Mouse (Mus musculus) fat pad, adult 2 months (tissue): ENCODE results near the gene Rab31.

ENCODE experiments used
- DNase-seq: peaks from one replicate; pipeline ENCODE4 v3.0.0-alpha.2; 2011; ENCODE audit warnings: low read depth, low spot score; ENCODE audit errors: extremely low read depth

Rab31 gene

DNA sequence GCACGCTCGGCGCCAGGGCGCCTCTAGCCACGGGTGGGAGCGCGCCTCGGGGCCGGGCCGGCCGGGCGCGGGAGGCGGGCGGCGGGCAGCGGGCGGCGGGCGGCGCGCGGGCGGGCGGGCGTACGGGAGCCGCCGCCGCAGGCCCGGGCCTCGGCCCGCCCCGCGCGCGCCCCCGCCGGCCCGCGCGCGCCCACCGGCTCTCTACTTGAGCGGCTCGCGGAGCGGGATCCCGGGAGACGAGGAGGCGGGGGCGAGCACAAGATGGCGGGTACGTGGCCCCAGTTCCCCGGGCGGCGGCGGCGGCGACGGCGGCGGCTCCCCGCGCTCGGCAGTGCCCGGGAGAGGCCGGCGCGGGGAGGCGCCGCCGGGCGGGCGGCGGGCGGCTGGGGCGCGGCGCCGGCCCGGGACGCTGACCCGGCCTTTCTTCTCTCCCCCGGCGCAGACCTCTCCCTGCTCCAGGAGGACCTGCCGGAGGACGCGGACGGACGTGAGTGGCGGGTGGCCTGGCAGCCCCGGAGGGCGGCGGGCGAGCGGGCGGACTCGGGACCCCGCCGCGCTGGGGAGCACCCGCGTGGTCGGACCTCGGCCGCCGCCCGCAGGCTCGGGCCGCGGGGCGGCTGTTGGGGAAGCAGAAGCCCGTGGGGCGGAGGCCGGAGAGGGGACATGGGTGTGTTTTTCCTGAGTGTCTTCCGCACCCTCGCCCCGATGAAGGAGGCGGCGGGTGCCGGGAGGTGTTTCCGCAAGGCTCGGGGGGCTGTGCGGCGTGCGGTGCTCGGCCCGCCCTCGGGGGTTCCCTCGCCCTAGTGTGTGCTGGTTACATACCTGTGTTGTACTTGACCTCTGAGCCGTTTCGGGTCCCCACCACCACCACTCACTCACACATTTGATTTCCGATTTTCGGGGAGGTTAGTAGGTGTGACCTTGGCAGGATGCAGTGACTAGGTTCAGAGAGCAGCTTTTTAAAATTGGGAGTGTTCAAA lies 10.9 kb upstream of the Rab31 start:
- no peak for DNase-seq

DNA sequence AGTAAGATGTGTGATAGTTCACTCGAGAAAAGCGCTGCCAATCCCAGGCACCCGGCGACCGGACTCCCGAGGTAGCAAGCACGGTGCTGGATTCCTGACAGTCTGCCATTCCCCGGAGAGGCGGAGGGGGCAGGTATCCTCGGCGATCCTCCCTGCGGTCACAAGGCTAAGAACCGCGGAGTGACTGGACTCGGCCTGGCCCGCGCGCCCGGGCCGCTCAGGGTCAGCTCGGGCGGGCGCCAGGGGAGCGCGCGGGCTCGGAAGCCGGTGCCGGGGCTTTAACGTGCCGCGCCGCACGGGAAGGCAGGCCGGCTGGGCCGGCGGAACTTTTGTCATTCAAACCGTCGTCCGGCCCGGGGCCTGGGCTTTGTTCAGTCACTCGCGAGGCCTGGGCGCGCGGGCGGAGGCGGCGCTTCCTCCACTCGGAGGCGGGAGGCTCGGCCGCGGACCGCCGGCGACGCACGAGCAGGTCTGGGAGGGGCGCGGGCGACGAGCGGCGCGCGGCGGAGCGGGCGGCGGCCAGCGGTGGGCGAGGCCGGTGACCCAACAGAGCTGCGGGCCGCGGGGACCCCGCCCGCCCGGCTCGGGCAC lies 10.1 kb upstream of the Rab31 start, which contains the start of gene Ppp4r1:
Gene Ppp4r1, plus strand, starts transcription at position 23 of the 591 bp plus-strand sequence.
- DNase-seq = no peak

DNA sequence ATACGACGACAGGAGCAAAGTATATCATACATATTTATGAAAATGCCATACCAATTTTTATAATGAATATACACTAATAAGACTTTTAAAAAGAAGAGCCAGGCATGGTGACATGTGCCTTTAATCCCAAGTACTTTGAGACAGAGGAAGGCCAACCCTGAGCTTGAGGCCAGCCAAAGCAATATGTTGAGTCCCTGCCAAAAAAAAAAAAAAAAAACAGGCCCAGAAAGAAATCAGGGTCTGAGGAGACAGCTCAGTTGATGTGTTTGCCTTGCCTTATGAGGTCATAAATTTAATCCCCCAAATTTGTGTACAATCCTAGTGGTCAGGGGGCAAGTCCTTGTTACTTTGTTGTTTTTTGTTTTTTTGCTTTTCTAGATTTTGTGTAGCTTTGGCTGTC lies 8.4 kb upstream of the Rab31 start:
- no peak for DNase-seq

DNA sequence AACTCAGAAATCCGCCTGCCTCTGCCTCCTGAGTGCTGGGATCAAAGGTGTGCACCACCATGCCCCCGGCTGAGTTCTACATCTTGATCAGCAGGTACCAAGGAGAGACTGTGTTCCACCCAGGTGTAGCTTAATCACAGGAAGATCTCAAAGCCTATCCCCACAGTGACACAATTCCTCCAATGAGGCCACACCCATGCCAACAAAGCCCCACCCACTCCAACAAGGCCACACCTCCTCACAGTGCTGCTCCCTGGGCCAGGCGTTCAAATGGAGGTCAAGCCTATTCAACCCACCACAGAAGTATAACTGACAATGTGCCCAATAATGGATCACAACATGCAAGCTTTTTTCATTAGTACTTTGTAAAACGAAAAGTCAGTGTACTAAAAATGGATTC lies 4.9 kb upstream of the Rab31 start:
- DNase-seq = no peak

DNA sequence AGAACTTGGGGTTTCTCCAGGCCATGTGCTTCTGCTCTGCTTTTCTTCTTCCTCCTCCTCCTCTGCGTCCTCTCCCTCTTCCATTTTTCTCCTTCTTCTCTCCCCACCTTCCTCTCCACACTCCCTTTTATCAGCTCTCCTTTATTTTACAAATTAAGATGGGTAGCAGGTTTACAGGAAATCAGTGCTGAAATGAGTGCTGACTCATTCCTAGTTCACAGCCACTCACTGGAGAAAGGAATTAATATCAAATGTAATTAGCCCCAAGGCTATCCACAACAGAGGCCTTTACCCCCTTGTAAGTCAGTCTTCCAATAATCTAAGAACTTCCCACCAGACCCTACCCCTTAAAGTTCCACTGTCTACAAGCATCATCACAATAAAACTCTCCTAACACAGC lies 3.7 kb upstream of the Rab31 start:
- DNase-seq = no peak

DNA sequence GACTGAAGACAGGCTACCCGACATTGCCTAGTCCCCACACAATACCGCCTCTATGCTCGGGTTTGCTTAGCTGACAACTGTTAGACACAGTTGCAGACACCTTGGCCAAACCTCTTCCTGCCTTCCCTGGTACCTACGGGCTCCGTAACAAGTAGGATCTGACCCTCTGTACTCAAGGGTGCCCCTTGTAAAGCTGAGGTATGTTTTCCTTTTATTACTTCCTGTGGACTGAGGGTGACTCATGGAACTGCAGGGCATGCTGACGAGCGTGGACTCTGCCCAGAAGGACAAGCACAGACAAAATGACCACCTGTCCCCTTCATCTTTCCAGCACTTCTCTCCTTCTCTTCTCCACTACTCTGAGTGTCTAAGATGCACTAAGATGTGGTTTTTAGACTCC lies 1.9 kb upstream of the Rab31 start:
- no peak for DNase-seq

DNA sequence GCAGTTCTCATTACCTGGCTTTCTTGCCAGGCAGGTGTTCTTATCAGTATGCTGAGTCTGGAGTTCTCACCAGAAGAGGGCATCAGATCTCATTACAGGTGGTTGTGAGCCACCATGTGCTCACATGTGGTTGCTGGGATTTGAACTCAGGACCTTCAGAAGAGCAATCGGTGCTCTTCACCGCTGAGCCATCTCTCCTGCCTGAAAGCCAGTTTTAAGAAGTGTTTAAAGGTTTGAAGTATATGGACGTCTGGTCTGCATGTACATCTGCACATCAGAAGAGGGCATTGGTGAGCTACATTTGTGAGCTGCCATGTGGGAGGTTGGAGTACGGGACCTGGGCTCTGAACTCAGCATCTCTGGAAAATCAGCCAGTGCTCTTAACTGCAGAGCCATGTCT lies 1.1 kb upstream of the Rab31 start:
- no peak for DNase-seq

DNA sequence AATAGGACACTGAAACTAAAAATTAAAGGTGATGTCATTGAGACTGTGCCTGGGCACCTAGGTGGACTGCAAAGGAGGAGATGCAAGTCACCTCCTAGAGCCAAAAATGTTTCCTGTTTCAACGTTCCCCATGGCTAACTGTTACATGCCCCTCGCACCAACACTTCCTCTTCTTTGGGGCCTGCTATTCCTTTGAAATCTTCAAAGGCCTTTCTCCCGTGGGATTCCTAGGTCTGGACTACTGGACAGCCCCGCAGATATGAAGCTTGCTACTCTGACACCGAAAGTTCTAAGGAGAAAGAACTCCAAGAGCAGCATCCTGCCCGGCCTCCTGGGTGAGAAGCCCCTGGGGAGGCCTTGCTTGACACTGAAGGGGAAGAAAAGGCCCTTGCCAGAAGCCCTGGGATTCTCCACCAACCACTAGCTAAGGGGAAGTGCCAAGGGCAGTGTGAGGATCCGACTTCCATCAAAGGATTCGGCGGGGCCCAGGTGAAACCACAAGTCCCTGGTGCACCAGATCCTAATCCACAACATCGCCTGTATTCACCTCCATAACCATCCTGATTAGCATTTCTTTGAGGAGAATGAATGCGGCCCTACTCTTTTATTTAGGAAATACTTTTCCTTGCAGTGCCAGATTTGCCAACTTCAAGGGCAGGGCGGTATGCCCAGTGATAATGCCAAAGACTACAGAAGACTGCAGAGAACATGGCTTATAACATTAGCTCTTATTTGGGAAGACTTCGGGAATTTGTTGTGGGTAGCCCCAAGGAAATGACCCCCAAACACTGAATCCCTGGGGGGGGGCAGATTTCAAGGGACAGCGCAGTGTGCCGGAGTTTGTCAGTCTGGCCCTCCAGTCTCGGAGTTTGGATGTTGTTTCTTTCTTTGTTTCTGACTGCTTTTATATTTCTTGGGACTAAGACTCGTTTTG lies 1.3 kb downstream of the Rab31 start:
- no peak for DNase-seq

DNA sequence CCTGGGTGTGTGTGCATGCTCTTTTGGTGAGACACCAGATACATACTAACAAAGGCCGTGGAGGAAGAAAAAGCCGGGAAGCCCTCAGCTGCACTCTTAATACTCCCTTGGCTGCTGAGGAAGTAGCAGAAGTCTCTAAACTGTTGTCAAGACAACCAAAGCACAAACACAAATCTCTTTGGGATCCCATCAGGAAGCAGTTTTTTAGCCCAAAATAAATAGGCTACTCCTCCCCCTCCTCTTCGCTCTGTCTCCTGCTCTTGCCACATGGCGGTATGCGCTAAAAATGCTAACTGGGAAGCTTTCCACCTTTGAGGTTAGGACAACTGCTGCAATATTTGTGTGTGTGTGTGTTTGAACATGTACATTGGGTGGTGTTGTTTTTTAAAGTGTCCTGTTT lies 4.1 kb downstream of the Rab31 start:
- DNase-seq = no peak

DNA sequence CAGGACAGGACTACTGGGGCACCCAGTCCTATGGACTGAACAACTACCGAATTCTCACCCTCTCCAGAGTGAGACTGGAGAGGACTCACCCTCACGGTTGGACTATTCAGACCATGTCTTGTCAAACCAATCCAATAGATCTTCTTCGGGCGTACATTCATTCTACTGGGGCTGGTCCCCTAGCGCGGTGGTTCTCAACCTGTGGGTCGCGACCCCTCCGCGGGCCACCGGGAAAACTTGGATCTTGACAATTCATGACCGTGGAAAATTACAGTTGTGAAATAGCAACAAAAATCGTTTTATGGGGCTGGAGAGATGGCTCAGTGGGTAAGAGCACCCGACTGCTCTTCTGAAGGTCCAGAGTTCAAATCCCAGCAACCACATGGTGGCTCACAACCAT lies 9.3 kb downstream of the Rab31 start:
- DNase-seq = no peak

DNA sequence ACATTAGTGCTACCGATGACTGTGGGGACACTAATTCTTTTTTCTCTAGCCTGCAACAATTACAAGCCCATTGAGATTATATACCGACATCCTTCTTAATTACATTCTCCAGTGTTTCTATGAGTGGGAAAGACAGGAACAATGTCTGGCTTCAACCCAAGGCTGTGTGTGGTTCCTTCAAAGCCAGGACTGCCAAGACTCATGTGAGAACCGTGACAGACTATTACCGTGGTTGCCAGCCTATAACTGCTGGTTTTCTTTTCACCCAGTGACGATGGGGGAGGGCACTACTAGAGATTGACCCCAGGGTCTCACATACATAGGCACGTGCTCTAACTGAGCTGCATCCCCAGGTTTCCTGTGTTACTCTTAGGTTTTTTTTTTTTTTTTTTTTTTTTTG lies 15.4 kb downstream of the Rab31 start:
- DNase-seq = no peak

DNA sequence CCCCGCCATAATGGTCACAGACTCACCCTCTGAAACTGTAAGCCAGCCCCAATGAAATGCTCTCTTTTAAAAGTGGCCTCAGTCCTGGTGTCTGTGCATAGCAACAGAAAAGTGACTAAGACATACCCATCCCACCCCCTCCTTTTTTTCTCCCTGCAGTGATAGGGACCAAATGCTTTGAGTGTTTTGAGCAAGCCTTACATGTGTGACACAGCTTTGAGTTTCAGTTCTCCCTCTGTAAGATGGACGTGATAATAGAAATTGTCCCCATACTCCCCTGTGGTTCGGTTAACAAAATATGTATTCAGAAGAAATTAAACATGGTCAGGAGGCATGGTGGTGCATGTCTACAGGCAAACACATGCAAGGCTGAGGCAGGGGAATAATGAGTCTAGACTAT lies 16.7 kb downstream of the Rab31 start:
- no peak for DNase-seq

DNA sequence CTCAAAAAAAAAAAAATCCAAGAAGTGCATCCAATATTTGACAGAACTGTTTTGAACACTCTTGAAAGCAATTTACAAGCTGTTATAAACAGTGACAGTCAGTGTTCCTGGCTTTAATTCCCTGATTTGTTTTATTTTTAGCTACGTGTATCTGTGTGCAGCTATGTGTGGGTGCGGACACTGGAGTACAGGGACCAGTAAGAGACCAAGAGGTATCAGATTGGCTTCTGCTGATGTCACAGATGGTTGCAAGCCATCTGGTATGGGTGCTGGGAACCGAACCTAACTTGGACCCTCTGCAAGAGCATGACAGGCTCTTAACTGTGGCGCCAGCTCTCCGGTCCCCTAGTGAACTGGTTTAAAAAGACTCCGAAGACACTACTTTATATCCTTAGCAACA lies 19.4 kb downstream of the Rab31 start:
- DNase-seq = no peak

DNA sequence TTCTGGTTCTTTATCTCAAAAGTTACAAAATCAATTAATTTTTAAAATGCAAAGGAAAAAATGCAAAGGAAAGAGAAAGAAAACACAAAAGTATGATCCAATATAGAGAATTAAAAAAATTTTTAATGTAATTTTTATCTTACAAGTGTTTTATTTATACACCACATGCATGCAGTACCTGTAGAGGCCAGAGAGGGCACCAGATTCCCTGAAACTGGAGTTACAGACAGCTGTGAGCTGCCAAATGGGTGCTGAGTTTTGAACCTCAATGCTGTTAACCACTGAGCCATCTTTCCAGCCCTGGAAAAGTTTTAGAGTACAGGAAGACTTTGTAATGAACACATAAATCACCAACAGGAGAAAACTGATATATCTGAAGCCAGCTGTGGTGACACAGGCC lies 22.3 kb downstream of the Rab31 start:
- no peak for DNase-seq

DNA sequence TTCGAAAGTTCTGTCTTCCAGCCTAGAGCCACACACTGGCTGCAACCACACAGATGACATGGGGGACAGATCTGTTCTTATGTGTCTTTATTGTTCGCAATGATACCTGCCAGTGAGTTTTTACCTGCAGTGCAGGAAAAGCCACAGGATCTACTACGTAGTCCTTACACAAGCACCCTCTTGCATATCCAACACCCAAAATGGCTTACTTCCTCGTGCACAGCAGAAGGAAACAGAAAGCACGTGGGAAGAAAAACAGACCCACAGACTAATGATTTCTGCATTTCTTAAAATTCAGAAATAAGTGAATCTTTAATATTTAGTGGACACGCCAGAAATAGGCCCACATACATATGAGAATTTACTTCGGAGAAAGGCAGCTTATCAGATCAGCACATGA lies 22.7 kb downstream of the Rab31 start:
- DNase-seq = no peak

DNA sequence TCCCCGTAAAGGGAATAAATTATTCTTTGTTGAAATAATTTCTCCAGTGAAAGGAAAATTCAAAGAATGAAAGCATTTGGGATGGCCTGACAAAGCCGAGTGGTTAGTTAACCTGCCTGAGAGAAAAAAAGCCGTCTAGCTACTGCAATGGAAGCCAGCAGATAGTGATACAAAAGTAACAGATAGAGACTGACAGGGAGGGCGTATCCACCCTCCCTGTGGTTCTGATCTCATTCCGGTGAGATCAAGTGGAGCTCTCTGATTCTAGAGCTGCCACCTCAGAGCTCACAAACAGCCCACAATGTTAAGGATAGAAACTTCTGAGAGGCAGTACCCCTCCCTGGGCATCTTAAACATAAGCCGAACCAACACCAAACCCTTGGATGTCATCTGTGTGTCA lies 23.6 kb downstream of the Rab31 start:
- DNase-seq = no peak

DNA sequence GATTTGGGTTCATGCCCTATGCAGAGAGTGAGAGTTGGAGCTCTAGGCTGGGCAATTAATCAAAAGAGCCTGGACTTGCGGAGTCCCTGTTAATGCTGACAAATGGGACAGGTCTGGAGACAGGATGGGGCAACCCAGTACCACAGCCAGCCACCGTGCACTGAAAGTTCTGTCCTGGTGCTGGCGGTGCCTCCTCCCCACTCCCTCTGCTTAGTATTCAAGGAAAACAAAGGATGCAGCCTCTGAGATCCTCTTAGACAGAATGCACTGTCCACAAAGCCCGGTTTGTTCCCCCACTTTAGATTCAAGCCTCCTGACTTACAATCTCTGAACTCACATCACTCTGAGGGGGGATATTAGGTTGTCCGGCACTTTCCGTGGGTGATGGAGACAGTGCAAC lies 26.2 kb downstream of the Rab31 start:
- DNase-seq = no peak

DNA sequence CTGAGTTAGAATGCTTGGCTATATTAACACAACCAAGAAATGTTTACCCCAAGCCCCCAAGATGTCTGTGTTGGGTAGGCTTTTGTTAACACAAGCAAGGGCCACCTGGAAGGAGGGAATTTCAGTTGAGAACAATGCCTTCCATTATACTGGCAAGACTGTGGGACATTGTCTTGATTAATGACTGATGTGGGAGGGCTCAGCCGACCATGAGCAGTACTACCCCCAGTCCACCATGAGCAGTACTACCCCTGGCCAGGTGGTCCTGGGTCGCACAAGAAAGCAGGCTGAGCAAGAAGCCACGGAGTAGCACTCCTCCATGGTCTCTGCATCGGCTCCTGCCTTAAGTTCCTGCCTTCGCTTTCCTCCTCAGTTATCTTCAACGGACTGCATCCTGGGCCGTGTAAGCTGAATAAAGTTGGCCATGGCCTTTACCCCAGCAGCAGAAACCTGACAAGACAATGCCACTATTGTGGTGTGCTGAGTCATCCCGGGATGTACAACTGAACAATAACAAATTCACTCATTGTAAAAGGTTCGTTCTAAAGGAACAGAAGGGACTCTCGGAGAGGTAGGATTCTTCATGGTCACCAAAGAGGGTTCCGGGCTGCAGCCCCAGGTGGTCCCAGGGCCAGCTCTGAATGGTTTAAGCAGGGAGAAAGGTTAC lies 28.8 kb downstream of the Rab31 start:
- DNase-seq = no peak

DNA sequence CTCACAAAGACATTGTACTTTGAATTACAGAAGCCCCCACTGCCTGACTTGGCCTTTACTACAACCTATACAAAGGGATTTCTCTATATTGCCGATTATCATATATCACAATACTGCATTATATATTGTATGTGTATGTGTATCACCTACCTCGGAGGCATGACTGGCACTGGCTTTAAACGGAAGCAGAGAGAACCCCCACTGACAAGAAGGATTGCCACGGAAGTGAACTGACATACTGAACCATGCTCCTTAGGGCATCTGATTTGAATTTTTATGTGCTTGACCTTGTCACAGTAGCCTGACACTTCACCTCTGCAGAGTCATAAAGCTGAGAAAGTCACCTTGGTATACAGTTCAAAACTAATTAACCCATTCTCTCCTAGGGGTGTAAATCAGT lies 29.6 kb downstream of the Rab31 start:
- DNase-seq = no peak

DNA sequence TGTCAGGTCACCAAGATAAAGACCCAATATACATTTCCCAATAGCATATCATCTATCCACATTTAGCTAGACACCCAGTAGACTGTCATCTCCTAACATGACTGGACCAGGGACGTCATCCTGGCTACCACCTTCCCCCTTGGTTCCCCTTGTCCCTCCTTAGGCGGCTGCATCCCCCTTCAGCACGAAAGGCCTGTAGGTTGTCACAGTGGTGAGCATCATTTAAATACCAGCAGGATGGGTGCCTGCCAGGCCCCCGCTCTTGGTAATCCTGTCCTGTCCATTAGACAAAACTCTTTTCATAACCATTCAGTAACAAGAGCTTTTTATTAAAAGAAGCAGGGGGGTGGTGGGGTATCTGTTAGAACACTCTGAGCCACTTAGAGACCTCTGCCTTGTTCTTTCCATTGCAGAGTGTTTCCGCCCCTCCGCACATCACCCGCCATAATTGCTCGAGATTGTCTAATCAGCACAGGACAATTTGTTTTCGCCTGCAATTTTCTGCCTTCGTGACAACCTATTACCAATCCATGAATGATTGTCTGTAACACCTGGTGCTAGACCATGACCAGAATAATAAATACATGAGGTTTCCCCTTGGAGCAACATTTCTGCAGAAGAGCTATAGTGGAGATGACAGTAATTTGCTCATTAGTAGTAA lies 30.2 kb downstream of the Rab31 start:
- DNase-seq = no peak
